Mouse (Mus musculus) MEL (cell line): ENCODE measurements around the gene Umad1. TPM values are rescaled to one million over a fixed set of nuclear protein-coding genes. Genes with fewer than 3 reads are reported as not detected.

Experiments used
- DNase-seq: peaks from one replicate; pipeline ENCODE4 v3.0.0; 2011; ENCODE audit warnings: low read depth, low spot score
- H3K27ac ChIP-seq: 2 replicates; pipeline ENCODE4 v1.5.1; 2012; ENCODE audit warnings: low read depth, mild to moderate bottlenecking, control low read depth, low read length, moderate library complexity; ENCODE audit not compliant: control insufficient read depth
- H3K27me3 ChIP-seq, 2 experiments: fragments of 150-350 bp in 1 of 2; sonication (generic) in 1 of 2; 2 replicates each; pipeline ENCODE4 v1.6.1; 2012; ENCODE audit warnings: low read length in 2 of 2, mild to moderate bottlenecking in 2 of 2, improper control_type of control experiment in 1 of 2, moderate library complexity in 1 of 2; ENCODE audit not compliant: insufficient read depth in 2 of 2, control insufficient read depth in 1 of 2
- H3K36me3 ChIP-seq, 2 experiments: 2 replicates each; pipeline ENCODE4 v1.6.1; 2012 to 2014; ENCODE audit warnings: low read length in 2 of 2, improper control_type of control experiment in 1 of 2, inconsistent platforms in 1 of 2, mild to moderate bottlenecking in 1 of 2; ENCODE audit not compliant: insufficient read depth in 2 of 2, control insufficient read depth in 1 of 2
- H3K4me1 ChIP-seq, 2 experiments: fragments of 150-350 bp in 1 of 2; sonication (generic) in 1 of 2; 2 replicates each; pipeline ENCODE4 v1.6.1; 2012; ENCODE audit warnings: low read length in 2 of 2, improper control_type of control experiment in 1 of 2, mild to moderate bottlenecking in 1 of 2; ENCODE audit not compliant: insufficient read depth in 2 of 2, control insufficient read depth in 1 of 2
- H3K4me3 ChIP-seq, 2 experiments: fragments of 150-350 bp in 1 of 2; sonication (generic) in 1 of 2; 2 replicates each; pipeline ENCODE4 v1.5.1; 2012; ENCODE audit warnings: low read depth in 2 of 2, low read length in 2 of 2, mild to moderate bottlenecking in 2 of 2, moderate library complexity in 2 of 2, control low read depth in 1 of 2, improper control_type of control experiment in 1 of 2; ENCODE audit not compliant: control insufficient read depth in 1 of 2, insufficient read depth in 1 of 2
- H3K79me2 ChIP-seq: 2 replicates; pipeline ENCODE4 v1.6.1; 2012; ENCODE audit warnings: mild to moderate bottlenecking, low read length, moderate library complexity; ENCODE audit not compliant: control insufficient read depth, poor library complexity, insufficient read depth
- H3K9ac ChIP-seq: 2 replicates; pipeline ENCODE4 v1.6.1; 2012; ENCODE audit warnings: low read depth, mild to moderate bottlenecking, control low read depth, low read length, moderate library complexity; ENCODE audit not compliant: control insufficient read depth, poor library complexity, severe bottlenecking
- H3K9me3 ChIP-seq: fragments of 150-350 bp; sonication (generic); replicated peaks from 2 replicates; pipeline ENCODE4 v1.6.1; 2012; ENCODE audit warnings: mild to moderate bottlenecking, low read length, improper control_type of control experiment, moderate library complexity; ENCODE audit not compliant: insufficient read depth
- BHLHE40 ChIP-seq: IDR thresholded peaks from 2 replicates; pipeline ENCODE4 v1.6.1; 2012; ENCODE audit warnings: low read depth, mild to moderate bottlenecking, inconsistent platforms, low read length, improper control_type of control experiment, borderline replicate concordance
- CHD1 ChIP-seq: IDR thresholded peaks from 2 replicates; pipeline ENCODE4 v1.6.1; 2012; ENCODE audit warnings: low read depth, mild to moderate bottlenecking, inconsistent platforms, low read length, improper control_type of control experiment
- CHD2 ChIP-seq: IDR thresholded peaks from 2 replicates; pipeline ENCODE4 v1.6.1; 2011; ENCODE audit warnings: low read length, improper control_type of control experiment
- CTCF ChIP-seq, 3 experiments: IDR thresholded peaks in 2 of 3; conservative IDR thresholded peaks in 1 of 3; 2 replicates each; pipeline ENCODE4 v1.5.1; 2011 to 2012; ENCODE audit warnings: low read length in 3 of 3, low read depth in 2 of 3, mild to moderate bottlenecking in 2 of 3, improper control_type of control experiment in 1 of 3, inconsistent platforms in 1 of 3, mixed read lengths in 1 of 3, moderate library complexity in 1 of 3; ENCODE audit not compliant: control insufficient read depth in 1 of 3, insufficient read depth in 1 of 3, poor library complexity in 1 of 3, severe bottlenecking in 1 of 3
- ELF1 ChIP-seq: IDR thresholded peaks from 2 replicates; pipeline ENCODE4 v1.6.1; 2014; ENCODE audit warnings: low read depth, mild to moderate bottlenecking, inconsistent platforms, low read length, improper control_type of control experiment, moderate library complexity
- EP300 ChIP-seq, 2 experiments: IDR thresholded peaks; 2 replicates each; pipeline ENCODE4 v1.6.1; 2011; ENCODE audit warnings: improper control_type of control experiment in 2 of 2, low read length in 2 of 2, low read depth in 1 of 2, mild to moderate bottlenecking in 1 of 2
- ETS1 ChIP-seq: IDR thresholded peaks from 2 replicates; pipeline ENCODE4 v1.6.1; 2012; ENCODE audit warnings: low read depth, mild to moderate bottlenecking, inconsistent platforms, low read length, improper control_type of control experiment, moderate library complexity
- GABPA ChIP-seq: IDR thresholded peaks from 2 replicates; pipeline ENCODE4 v1.6.1; 2012; ENCODE audit warnings: low read depth, mild to moderate bottlenecking, inconsistent platforms, low read length, improper control_type of control experiment, moderate library complexity
- HCFC1 ChIP-seq: IDR thresholded peaks from 2 replicates; pipeline ENCODE4 v1.6.1; 2012; ENCODE audit warnings: low read depth, mild to moderate bottlenecking, inconsistent platforms, low read length, improper control_type of control experiment, moderate library complexity
- JUND ChIP-seq: IDR thresholded peaks from 2 replicates; pipeline ENCODE4 v1.6.1; 2011; ENCODE audit warnings: low read depth, mild to moderate bottlenecking, improper control_type of control experiment, low read length
- KAT2A ChIP-seq: conservative IDR thresholded peaks from 2 replicates; pipeline ENCODE4 v1.6.1; 2012; ENCODE audit warnings: low read depth, low read length, improper control_type of control experiment, inconsistent platforms
- MAZ ChIP-seq: IDR thresholded peaks from 2 replicates; pipeline ENCODE4 v1.6.1; 2012; ENCODE audit warnings: low read depth, mild to moderate bottlenecking, inconsistent platforms, low read length, improper control_type of control experiment
- MEF2A ChIP-seq: IDR thresholded peaks from 2 replicates; pipeline ENCODE4 v1.6.1; 2014; ENCODE audit warnings: low read depth, mild to moderate bottlenecking, inconsistent platforms, low read length, improper control_type of control experiment; ENCODE audit not compliant: poor library complexity, insufficient replicate concordance, severe bottlenecking; ENCODE audit errors: extremely low read depth
- MXI1 ChIP-seq: IDR thresholded peaks from 2 replicates; pipeline ENCODE4 v1.6.1; 2011; ENCODE audit warnings: mild to moderate bottlenecking, low read depth, low read length, improper control_type of control experiment
- MYC ChIP-seq: IDR thresholded peaks from 2 replicates; pipeline ENCODE4 v1.6.1; 2011; ENCODE audit warnings: low read depth, mild to moderate bottlenecking, low read length, improper control_type of control experiment, moderate library complexity
- POLR2A ChIP-seq, 2 experiments: IDR thresholded peaks; 2 replicates each; pipeline ENCODE4 v1.6.1; 2011 to 2012; ENCODE audit warnings: low read length in 2 of 2, mild to moderate bottlenecking in 2 of 2, control low read depth in 1 of 2, improper control_type of control experiment in 1 of 2, low read depth in 1 of 2, moderate library complexity in 1 of 2; ENCODE audit not compliant: control insufficient read depth in 1 of 2, insufficient read depth in 1 of 2, poor library complexity in 1 of 2
- POLR2AphosphoS5 ChIP-seq: IDR thresholded peaks from 2 replicates; pipeline ENCODE4 v1.6.1; 2012; ENCODE audit warnings: low read depth, borderline replicate concordance, mild to moderate bottlenecking, inconsistent platforms, low read length, moderate library complexity, mixed read lengths
- RCOR1 ChIP-seq: IDR thresholded peaks from 2 replicates; pipeline ENCODE4 v1.6.1; 2012; ENCODE audit warnings: low read depth, mild to moderate bottlenecking, inconsistent platforms, low read length, improper control_type of control experiment
- SMC3 ChIP-seq: IDR thresholded peaks from 2 replicates; pipeline ENCODE4 v1.6.1; 2011; ENCODE audit warnings: low read depth, low read length, improper control_type of control experiment
- TAL1 ChIP-seq: IDR thresholded peaks from 2 replicates; pipeline ENCODE4 v1.6.1; 2012; ENCODE audit warnings: mild to moderate bottlenecking, inconsistent platforms, low read length, moderate library complexity, mixed read lengths
- TBP ChIP-seq: IDR thresholded peaks from 2 replicates; pipeline ENCODE4 v1.8.0; 2011; ENCODE audit warnings: low read depth, low read length, improper control_type of control experiment
- TCF12 ChIP-seq: IDR thresholded peaks from 2 replicates; pipeline ENCODE4 v1.6.1; 2014; ENCODE audit warnings: low read depth, mild to moderate bottlenecking, inconsistent platforms, low read length, improper control_type of control experiment, moderate library complexity
- UBTF ChIP-seq: IDR thresholded peaks from 2 replicates; pipeline ENCODE4 v1.6.1; 2012; ENCODE audit warnings: low read depth, mild to moderate bottlenecking, inconsistent platforms, low read length, improper control_type of control experiment, moderate library complexity, borderline replicate concordance; ENCODE audit not compliant: insufficient read depth
- USF2 ChIP-seq, 2 experiments: IDR thresholded peaks; 2 replicates each; pipeline ENCODE4 v1.6.1; 2011 to 2012; ENCODE audit warnings: improper control_type of control experiment in 2 of 2, low read length in 2 of 2, borderline replicate concordance in 1 of 2, inconsistent platforms in 1 of 2, low read depth in 1 of 2, mild to moderate bottlenecking in 1 of 2; ENCODE audit not compliant: insufficient read depth in 1 of 2
- ZC3H11A ChIP-seq: IDR thresholded peaks from 2 replicates; pipeline ENCODE4 v1.6.1; 2012; ENCODE audit warnings: low read depth, mild to moderate bottlenecking, inconsistent platforms, low read length, improper control_type of control experiment
- ZKSCAN1 ChIP-seq: IDR thresholded peaks from 2 replicates; pipeline ENCODE4 v1.6.1; 2012; ENCODE audit warnings: low read depth, mild to moderate bottlenecking, inconsistent platforms, low read length, improper control_type of control experiment, moderate library complexity
- ZMIZ1 ChIP-seq: IDR thresholded peaks from 2 replicates; pipeline ENCODE4 v1.6.1; 2012; ENCODE audit warnings: low read depth, mild to moderate bottlenecking, inconsistent platforms, low read length, improper control_type of control experiment, moderate library complexity
- ZNF384 ChIP-seq: IDR thresholded peaks from 2 replicates; pipeline ENCODE4 v1.6.1; 2012; ENCODE audit warnings: low read depth, mild to moderate bottlenecking, inconsistent platforms, low read length, improper control_type of control experiment
- polyA plus RNA-seq, 2 experiments: library from polyadenylated mRNA; stranded (reverse) in 1 of 2; unstranded in 1 of 2; fragments of >175 nt in 1 of 2; fragments of >200 nt in 1 of 2; gene quantifications; 2 replicates each; pipeline versions ENCODE4 v1.2.1 to v1.2.4; 2012; ENCODE audit warnings: low replicate concordance in 2 of 2, low read depth in 1 of 2; ENCODE audit not compliant: insufficient read length in 2 of 2, insufficient read depth in 1 of 2, missing spikeins in 1 of 2
- total RNA-seq: library from RNA; depleted of rRNA; stranded (reverse); fragments of 300-350 nt; gene quantifications from 2 replicates; pipeline ENCODE4 v1.2.3, GENCODE M21; 2012

Gene Umad1
- total and polyA plus RNA-seq, 3 experiments, result 5.3 to 9.7 TPM; not detected in 1

DNA sequence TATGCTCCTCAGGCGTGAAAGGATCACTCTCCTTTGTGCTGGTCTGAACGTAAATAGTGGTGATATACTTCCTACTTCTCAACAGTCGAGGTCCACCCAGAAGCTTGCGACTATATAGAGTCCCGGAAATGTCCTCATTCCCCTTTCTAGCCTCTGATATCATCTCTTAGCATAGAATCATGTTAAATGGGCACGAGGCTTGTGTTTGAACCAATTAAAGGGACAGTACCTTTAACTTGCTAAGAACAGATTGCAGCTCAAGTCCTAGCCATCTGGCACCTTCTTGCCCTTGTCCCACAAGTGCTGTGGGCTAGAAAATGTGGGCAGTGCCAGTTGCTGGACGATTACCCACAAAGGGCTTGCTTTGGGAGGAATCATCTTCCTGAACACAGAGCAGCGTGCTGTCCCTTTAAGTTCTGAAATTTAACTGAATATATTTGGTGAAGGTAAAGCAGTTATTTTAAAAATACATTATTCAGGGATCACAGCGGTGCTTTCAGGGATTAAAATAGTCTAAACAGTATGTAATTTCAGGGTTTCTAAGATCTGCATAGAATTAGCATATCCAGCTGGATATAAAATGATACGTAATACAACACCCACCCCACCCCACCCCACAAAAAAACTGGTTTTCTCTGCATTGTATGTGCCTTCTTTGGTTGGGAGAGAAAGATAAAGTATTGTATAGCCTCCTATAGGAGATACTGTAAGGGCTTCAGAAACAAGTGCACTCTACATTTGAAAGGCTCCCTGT, 153.9 kb downstream of the Umad1 start:
- Histone ChIP-seq H3K27me3 (no peaks in the 10 kb centered on the region), H3K79me2 (no peaks in the 10 kb centered on the region), H3K4me3 (no peak overlapping the region), H3K36me3 (peaks cover 0 to 3% of the 10 kb centered on the region in 2 experiments; a peak in 2 of 4 replicates)
- DNase-seq, result no peak
- TF ChIP-seq CTCF (IDR thresholded peaks at IDR 0.05 in 2 of 3, conservative IDR thresholded peaks at IDR 0.05 in 1 of 3; ENCODE audit: control insufficient read depth in 1 of 3, insufficient read depth in 1 of 3, low read depth in 2 of 3, low read length in 3 of 3, poor library complexity in 1 of 3, severe bottlenecking in 1 of 3) (no peak), EP300 (IDR thresholded peaks at IDR 0.05; ENCODE audit: low read depth in 1 of 2, low read length in 2 of 2) (no peak), SMC3 (no peak), MEF2A (no peak), USF2 (IDR thresholded peaks at IDR 0.05; ENCODE audit: borderline replicate concordance in 1 of 2, insufficient read depth in 1 of 2, low read depth in 1 of 2, low read length in 2 of 2) (no peak), BHLHE40 (no peak), GABPA (no peak), RCOR1 (no peak), MYC (no peak), TCF12 (no peak), TBP (no peak), CHD2 (no peak), POLR2A (IDR thresholded peaks at IDR 0.05; ENCODE audit: control insufficient read depth in 1 of 2, insufficient read depth in 1 of 2, low read depth in 1 of 2, low read length in 2 of 2, poor library complexity in 1 of 2) (no peak), ZMIZ1 (no peak), MXI1 (no peak)
- TF ChIP-seq, all 39 proteins: peak for 0
- H3K27ac ChIP-seq, result no peak overlapping the region
- H3K9ac ChIP-seq, result no peak overlapping the region
- H3K4me1 ChIP-seq, result peaks cover 2 to 5% of the 10 kb centered on the region in 2 experiments; a peak in 1 of 4 replicates
- no peaks in the 10 kb centered on the region for H3K9me3 ChIP-seq

GRCm38 (mm10) chr6:8414020-8414419, 154.9 kb downstream of the Umad1 start:
- no peaks in the 10 kb centered on the region for H3K36me3 ChIP-seq
- no peak overlapping the region for H3K4me3 ChIP-seq
- H3K27ac ChIP-seq, result no peak overlapping the region
- TF ChIP-seq ZNF384, result no peak
- no peak for TF ChIP-seq SMC3
- TF ChIP-seq ZC3H11A, result no peak
- no peak for TF ChIP-seq MAZ
- no peak for TF ChIP-seq ETS1
- no peak for TF ChIP-seq TAL1
- no peak for TF ChIP-seq CTCF (IDR thresholded peaks at IDR 0.05 in 2 of 3, conservative IDR thresholded peaks at IDR 0.05 in 1 of 3; ENCODE audit: control insufficient read depth in 1 of 3, insufficient read depth in 1 of 3, low read depth in 2 of 3, low read length in 3 of 3, poor library complexity in 1 of 3, severe bottlenecking in 1 of 3)
- no peak for TF ChIP-seq UBTF
- no peak for TF ChIP-seq HCFC1
- no peak for TF ChIP-seq ZMIZ1
- TF ChIP-seq KAT2A, result no peak
- TF ChIP-seq EP300 (IDR thresholded peaks at IDR 0.05; ENCODE audit: low read depth in 1 of 2, low read length in 2 of 2), result no peak
- TF ChIP-seq ELF1, result no peak
- TF ChIP-seq CHD1, result no peak
- no peak for TF ChIP-seq POLR2AphosphoS5
- no peak for TF ChIP-seq TBP
- TF ChIP-seq JUND, result no peak
- TF ChIP-seq GABPA, result no peak
- no peak for TF ChIP-seq BHLHE40
- TF ChIP-seq ZKSCAN1, result no peak
- H3K9me3 ChIP-seq, result no peaks in the 10 kb centered on the region
- DNase-seq, result no peak
- H3K9ac ChIP-seq, result no peak overlapping the region
- no peaks in the 10 kb centered on the region for H3K79me2 ChIP-seq
- H3K27me3 ChIP-seq, result no peaks in the 10 kb centered on the region
- H3K4me1 ChIP-seq, result 0 out of 4 replicates have a peak, but pooled peaks cover 0 to under 1% of the 10 kb centered on the region in 2 experiments
